Mouse (Mus musculus) liver, embryonic 11.5 days (tissue): ENCODE data around the gene C8b. TPM values are rescaled to one million over a fixed set of nuclear protein-coding genes. Genes with fewer than 3 reads are reported as not detected.

Experiments used
- ATAC-seq: fragments of 200-750 bp; cut with Nextera tagmentation; replicated peaks from 2 replicates; pipeline ENCODE4 v1.8.0; 2017; ENCODE audit warnings: moderate number of reproducible peaks, mild to moderate bottlenecking, moderate TSS enrichment, moderate library complexity; ENCODE audit not compliant: low FRiP score
- DNase-seq: peaks from one replicate; pipeline ENCODE4 v3.0.0-alpha.2; 2017; ENCODE audit warnings: low spot score
- H3K27ac ChIP-seq: fragments of 300-500 bp; sonication (generic); 2 replicates; pipeline ENCODE4 v1.5.1; 2014; ENCODE audit warnings: mild to moderate bottlenecking, low read depth, low read length, control low read depth
- H3K27me3 ChIP-seq: fragments of 300-500 bp; sonication (generic); replicated peaks from 2 replicates; pipeline ENCODE4 v1.6.1; 2014; ENCODE audit warnings: low read length, mixed read lengths; ENCODE audit not compliant: control insufficient read depth, insufficient read depth
- H3K36me3 ChIP-seq: fragments of 300-500 bp; sonication (generic); 2 replicates; pipeline ENCODE4 v1.6.1; 2014; ENCODE audit warnings: mild to moderate bottlenecking, low read length, moderate library complexity, mixed read lengths; ENCODE audit not compliant: control insufficient read depth, insufficient read depth
- H3K4me1 ChIP-seq: fragments of 300-500 bp; sonication (generic); replicated peaks from 2 replicates; pipeline ENCODE4 v1.6.1; 2014; ENCODE audit warnings: low read length, mixed read lengths; ENCODE audit not compliant: control insufficient read depth, insufficient read depth
- H3K4me2 ChIP-seq: fragments of 300-500 bp; sonication (generic); 2 replicates; pipeline ENCODE4 v1.6.1; 2014; ENCODE audit warnings: mild to moderate bottlenecking, control low read depth, moderate library complexity
- H3K4me3 ChIP-seq: fragments of 300-500 bp; sonication (generic); 2 replicates; pipeline ENCODE4 v1.5.1; 2014; ENCODE audit warnings: low read depth, low read length, control low read depth
- H3K9ac ChIP-seq: fragments of 300-500 bp; sonication (generic); 2 replicates; pipeline ENCODE4 v1.6.1; 2014; ENCODE audit warnings: low read depth, low read length, control low read depth
- H3K9me3 ChIP-seq: fragments of 300-500 bp; sonication (generic); 2 replicates; pipeline ENCODE4 v1.6.1; 2016; ENCODE audit warnings: low read length, inconsistent platforms, mixed read lengths; ENCODE audit not compliant: control insufficient read depth
- WGBS: fragments of 180-500 bp; shearing (Covaris S2); extraction: QIAGEN DNeasy Blood & Tissue Kit; methylation state at CpG from one replicate; pipeline ENCODE4 v1.1.7; 2014; 5-methylcytosine and 5-hydroxymethylcytosine counted together
- polyA plus RNA-seq: library from polyadenylated mRNA; unstranded; fragments of >200 nt; fragmentation: Nextera tagmentation; extraction: Ambion mirVana; gene quantifications from 2 replicates; pipeline ENCODE4 v1.2.1, GENCODE M21; 2014

C8b gene
- polyA plus RNA-seq, 1 experiment from 2014 or later: 2.3 TPM

DNA sequence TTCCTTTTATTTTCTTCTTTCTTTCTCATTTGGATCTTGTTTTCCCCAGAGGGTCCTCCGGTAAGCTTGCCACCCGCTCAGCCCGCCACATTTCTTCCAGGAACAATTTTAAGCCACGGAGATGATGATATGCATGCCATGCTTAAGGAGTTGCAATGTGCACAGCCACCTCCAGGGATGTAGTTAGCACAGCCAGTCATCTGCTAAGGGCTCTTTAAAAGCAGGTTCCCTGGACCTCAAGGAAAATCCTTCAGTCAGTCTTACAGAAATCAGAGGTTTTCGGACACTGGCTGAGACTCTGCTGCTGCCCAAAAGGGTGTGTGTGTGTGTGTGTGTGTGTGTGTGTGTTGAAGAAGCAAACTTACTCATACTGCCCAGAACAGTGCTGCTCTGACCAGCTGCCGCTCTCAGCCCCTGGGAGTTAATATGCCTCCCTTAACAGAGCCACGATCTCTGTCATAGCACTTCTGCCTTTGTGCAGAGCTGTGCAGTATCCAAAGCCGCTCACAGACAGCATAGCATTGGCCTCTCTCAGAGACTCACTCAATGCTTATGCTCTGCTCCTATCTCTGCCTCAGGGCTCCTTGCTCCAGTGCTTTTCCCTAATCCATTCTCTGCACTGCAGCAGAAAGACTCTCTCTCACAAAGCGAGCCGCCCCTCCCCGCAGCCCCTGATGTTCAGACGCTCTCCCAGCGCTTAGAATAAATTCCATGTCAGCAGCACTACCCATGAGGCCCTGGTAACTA, 5.1 kb upstream of the C8b start:
- no peak overlapping the region for H3K9ac ChIP-seq
- no peak overlapping the region for H3K4me3 ChIP-seq
- no peaks in the 10 kb centered on the region for H3K36me3 ChIP-seq
- ATAC-seq (no peak), DNase-seq (no peak)
- H3K27ac ChIP-seq: no peak overlapping the region
- no peak overlapping the region for H3K4me2 ChIP-seq
- WGBS: 77% methylated on average over 13 of the region's 13 CpGs
- H3K4me1 ChIP-seq: no peaks in the 10 kb centered on the region
- no peaks in the 10 kb centered on the region for H3K9me3 ChIP-seq
- H3K27me3 ChIP-seq: no peaks in the 10 kb centered on the region

DNA sequence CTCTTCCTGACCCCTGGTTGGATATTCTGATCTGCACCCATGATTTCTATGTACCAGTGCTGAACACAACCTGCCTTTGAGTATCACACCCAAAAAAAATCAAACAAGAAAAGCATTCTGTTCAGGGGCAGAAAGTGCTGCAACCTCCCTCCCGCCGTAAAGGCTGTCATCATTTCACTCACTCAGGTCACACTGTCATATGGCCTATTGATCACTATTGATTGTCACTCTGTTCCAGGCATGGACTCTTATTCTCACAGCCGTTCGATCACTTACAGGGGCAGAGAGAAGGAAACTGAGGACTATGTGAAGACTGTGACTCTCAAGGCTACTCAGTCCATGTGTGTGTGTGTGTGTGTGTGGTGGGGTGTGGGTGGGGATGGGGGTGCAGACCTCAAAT, 2.1 kb downstream of the C8b start:
- H3K27me3 ChIP-seq: no peaks in the 10 kb centered on the region
- H3K9ac ChIP-seq: no peak overlapping the region
- DNase-seq (no peak), ATAC-seq (no peak)
- no peak overlapping the region for H3K4me2 ChIP-seq
- H3K4me1 ChIP-seq: no peaks in the 10 kb centered on the region
- no peaks in the 10 kb centered on the region for H3K9me3 ChIP-seq
- WGBS: 68% methylated on average over 4 of the region's 4 CpGs
- no peak overlapping the region for H3K4me3 ChIP-seq
- no peaks in the 10 kb centered on the region for H3K36me3 ChIP-seq
- H3K27ac ChIP-seq: no peak overlapping the region

DNA sequence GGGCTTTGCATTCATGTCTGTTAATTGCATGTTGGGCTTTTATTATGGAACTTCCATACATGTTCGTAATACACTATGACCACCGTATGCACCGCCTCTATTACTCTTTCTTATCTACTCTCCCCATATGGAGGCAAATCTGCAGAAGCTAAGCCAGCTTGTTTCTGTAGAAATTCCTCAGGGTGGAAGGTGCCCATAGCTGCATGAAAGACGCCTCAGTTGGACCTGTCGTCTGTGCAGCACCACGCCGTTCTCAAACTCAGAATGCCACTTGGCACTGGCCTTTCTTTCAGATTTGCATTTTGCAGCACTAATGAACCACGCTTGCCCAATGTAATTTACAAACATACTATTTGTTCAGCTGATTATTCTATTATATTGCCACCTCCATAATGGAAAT, 3.5 kb downstream of the C8b start:
- 79% methylated on average over 8 of the region's 8 CpGs for WGBS

DNA sequence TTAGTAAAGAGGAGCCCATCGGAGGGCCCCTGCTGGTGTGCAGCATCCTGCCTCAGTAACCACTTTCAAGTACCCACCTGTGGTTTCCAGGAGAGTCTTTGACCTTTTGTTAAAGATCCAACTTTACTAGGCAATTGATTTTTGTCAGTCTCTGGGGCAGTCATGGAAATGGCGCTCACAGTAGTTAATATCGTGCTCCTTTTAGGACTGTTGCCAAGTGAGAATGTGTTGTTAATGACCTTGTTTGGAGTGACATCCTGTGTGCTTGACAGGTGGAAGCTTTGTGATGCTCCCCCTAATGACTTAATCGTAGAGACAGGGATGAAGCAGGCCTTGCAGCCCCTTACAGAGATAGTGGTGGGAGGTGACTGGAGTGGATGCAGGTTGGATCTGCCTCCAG, 4.2 kb downstream of the C8b start:
- no peak overlapping the region for H3K4me3 ChIP-seq
- H3K36me3 ChIP-seq: no peaks in the 10 kb centered on the region
- WGBS: 67% methylated on average over 4 of the region's 4 CpGs
- H3K4me1 ChIP-seq: no peaks in the 10 kb centered on the region
- no peaks in the 10 kb centered on the region for H3K9me3 ChIP-seq
- no peak overlapping the region for H3K4me2 ChIP-seq
- no peak overlapping the region for H3K27ac ChIP-seq
- ATAC-seq: no peak
- DNase-seq: no peak
- H3K27me3 ChIP-seq: no peaks in the 10 kb centered on the region
- no peak overlapping the region for H3K9ac ChIP-seq

More for the DNA sequence above, 3.5 kb downstream of the C8b start:
- Histone ChIP-seq H3K27ac (no peak overlapping the region), H3K36me3 (no peaks in the 10 kb centered on the region), H3K9ac (no peak overlapping the region), H3K4me1 (no peaks in the 10 kb centered on the region), H3K4me3 (no peak overlapping the region), H3K27me3 (no peaks in the 10 kb centered on the region), H3K4me2 (no peak overlapping the region), H3K9me3 (no peaks in the 10 kb centered on the region)
- no peak for ATAC-seq
- no peak for DNase-seq

DNA sequence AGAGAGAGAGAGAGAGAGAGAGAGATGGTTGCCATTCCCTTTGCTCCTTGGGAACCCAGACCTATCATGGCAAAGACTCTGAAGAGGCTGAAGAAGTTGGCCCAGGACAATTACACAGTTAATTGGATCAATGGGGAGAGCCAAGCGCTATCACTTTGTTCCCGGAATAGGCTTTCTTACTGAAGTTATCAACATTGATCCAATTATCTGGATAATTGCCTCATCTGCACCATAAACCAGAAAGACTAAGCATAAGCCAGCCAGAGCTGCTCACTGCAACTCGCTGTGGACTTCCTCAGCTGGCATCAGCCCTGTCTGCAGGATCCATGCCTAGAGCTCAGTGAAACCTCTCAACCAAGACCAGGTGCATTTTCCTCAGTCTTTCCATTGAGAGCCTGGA, 9.5 kb downstream of the C8b start:
- no peak overlapping the region for H3K4me3 ChIP-seq
- DNase-seq (no peak), ATAC-seq (no peak)
- no peaks in the 10 kb centered on the region for H3K4me1 ChIP-seq
- no peaks in the 10 kb centered on the region for H3K27me3 ChIP-seq
- no peaks in the 10 kb centered on the region for H3K9me3 ChIP-seq
- H3K4me2 ChIP-seq: no peak overlapping the region
- WGBS: 61% methylated on average over 3 of the region's 3 CpGs
- no peaks in the 10 kb centered on the region for H3K36me3 ChIP-seq
- no peak overlapping the region for H3K27ac ChIP-seq
- H3K9ac ChIP-seq: no peak overlapping the region

DNA sequence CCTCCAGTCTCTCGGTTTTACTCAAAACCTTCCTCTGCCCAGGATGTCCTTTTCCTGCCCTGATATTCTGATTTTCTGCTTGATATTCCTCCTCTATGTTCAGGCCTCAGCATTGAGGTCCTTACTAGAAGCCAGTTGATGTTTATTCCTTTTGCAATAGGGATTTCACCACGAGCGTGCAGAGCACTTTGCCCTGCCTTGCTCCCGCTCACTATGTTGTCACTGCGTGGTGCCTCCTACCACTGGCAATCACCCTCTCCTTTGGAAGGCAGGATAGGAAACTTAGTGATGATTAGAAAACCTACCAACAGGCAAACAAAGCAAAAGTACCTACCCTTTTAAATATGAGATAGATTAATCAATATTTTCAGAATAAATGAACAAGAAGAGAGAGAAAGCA, 13.3 kb downstream of the C8b start:
- DNase-seq: no peak
- Histone ChIP-seq H3K36me3 (no peaks in the 10 kb centered on the region), H3K4me1 (no peaks in the 10 kb centered on the region), H3K4me2 (no peak overlapping the region), H3K27me3 (no peaks in the 10 kb centered on the region), H3K4me3 (no peak overlapping the region), H3K9ac (no peak overlapping the region), H3K27ac (no peak overlapping the region), H3K9me3 (no peaks in the 10 kb centered on the region)
- WGBS: 78% methylated on average over 5 of the region's 5 CpGs
- no peak for ATAC-seq

DNA sequence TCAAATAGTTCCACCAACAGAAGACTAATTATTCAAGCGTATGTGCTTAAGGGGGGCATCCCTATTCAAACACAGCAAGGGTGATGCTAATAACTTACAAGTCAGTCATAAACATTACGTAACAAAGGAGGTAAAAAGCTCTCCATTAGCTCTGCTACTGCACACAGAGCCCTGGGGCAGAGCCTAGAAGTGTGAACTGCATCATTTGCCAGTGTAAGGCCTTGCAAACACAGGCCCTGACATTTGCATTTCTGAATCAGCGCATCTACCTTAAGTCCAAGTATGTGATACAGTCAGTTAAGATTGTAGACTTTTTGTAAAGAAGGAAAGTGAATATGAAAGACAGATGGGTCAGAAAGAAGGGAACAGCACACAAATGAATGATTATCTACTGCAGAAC, 15.3 kb downstream of the C8b start:
- no peak overlapping the region for H3K9ac ChIP-seq
- no peaks in the 10 kb centered on the region for H3K36me3 ChIP-seq
- no peaks in the 10 kb centered on the region for H3K9me3 ChIP-seq
- no peaks in the 10 kb centered on the region for H3K4me1 ChIP-seq
- no peak overlapping the region for H3K27ac ChIP-seq
- no peak overlapping the region for H3K4me2 ChIP-seq
- no peak for ATAC-seq
- H3K27me3 ChIP-seq: no peaks in the 10 kb centered on the region
- DNase-seq: no peak
- 82% methylated on average over 3 of the region's 3 CpGs for WGBS
- H3K4me3 ChIP-seq: no peak overlapping the region

DNA sequence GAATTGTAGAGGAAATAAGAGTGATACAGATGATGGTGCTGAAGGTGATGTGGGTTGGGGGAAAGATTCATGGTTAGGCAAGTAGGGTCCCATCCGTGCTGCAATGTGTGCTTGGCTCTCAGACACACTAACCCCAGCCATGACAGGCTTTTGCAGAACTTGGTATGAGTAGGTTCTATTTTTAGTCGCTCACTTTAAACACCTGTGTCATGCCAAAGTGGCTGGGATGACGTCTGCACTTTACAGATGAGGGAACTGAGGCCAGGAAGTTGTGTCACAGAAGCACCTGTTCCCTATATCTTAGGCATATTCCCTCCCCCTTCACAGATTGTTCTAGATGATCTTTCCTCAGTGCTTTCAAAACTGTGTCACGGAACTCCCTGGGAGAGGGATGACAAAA, 16.2 kb downstream of the C8b start:
- Histone ChIP-seq H3K27ac (no peak overlapping the region), H3K4me3 (no peak overlapping the region), H3K9ac (no peak overlapping the region), H3K9me3 (no peaks in the 10 kb centered on the region), H3K4me1 (no peaks in the 10 kb centered on the region), H3K4me2 (no peak overlapping the region), H3K27me3 (no peaks in the 10 kb centered on the region), H3K36me3 (no peaks in the 10 kb centered on the region)
- WGBS: 71% methylated on average over 4 of the region's 4 CpGs
- peak; percentile 4 for DNase-seq
- no peak for ATAC-seq

DNA sequence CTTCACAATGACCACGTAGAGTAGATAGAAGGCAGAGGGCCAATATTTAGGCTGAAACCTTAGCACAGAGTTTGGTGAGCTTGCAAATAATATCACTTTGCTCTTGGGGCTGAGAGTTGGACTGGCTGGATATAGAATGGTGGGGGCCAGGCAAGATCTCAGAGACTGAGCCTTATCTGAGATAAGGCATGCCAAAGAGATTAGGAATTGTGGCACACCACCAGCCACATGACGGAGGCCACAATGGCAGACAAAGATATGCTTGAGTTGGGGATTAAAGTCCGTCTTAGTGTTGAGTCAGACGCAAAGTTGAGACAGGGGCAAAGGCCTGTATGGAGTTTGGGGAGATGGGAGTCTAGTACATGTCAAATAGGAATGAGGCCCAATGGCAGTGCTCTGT, 26.0 kb downstream of the C8b start:
- DNase-seq (peak; percentile 16), ATAC-seq (no peak)
- H3K27ac ChIP-seq: no peak overlapping the region
- H3K4me1 ChIP-seq: no peaks in the 10 kb centered on the region
- no peaks in the 10 kb centered on the region for H3K9me3 ChIP-seq
- no peak overlapping the region for H3K4me3 ChIP-seq
- H3K36me3 ChIP-seq: no peaks in the 10 kb centered on the region
- WGBS: 70% methylated on average over 4 of the region's 4 CpGs
- no peaks in the 10 kb centered on the region for H3K27me3 ChIP-seq
- H3K9ac ChIP-seq: no peak overlapping the region
- no peak overlapping the region for H3K4me2 ChIP-seq
